Mouse (Mus musculus) stomach, postnatal 0 days (tissue): ENCODE results near the gene Sgms1.

ENCODE experiments used
- CTCF ChIP-seq: IDR thresholded peaks from 2 replicates; pipeline ENCODE4 v1.5.1; 2016; ENCODE audit warnings: antibody characterized with exemption, low read depth, mild to moderate bottlenecking, moderate library complexity
- EP300 ChIP-seq: optimal IDR thresholded peaks from 2 replicates; pipeline ENCODE3; 2016; ENCODE audit warnings: antibody characterized with exemption

- TF ChIP-seq EP300 (no peak), CTCF (no peak)
Observed at GRCm38 (mm10) chr19:32347491-32347890, 42.0 kb downstream of the Sgms1 start.
